Mouse (Mus musculus) forebrain, postnatal 0 days (tissue): ENCODE measurements at regions not wholly inside any gene's neighbourhood (a gene's known extent, or its start where the extent isn't known, plus 50 kb on each side); places are given as distances from the start of the nearest gene placed in this dataset.

Experiments
- ATAC-seq: fragments of 200-750 bp; cut with Nextera tagmentation; 2 replicates; pipeline ENCODE4 v1.8.0; 2017; ENCODE audit warnings: mild to moderate bottlenecking, moderate library complexity
- DNase-seq: peaks from one replicate; pipeline ENCODE4 v3.0.0-alpha.2; 2015
- H3K27ac ChIP-seq: fragments of 300-500 bp; sonication (generic); 2 replicates; pipeline ENCODE4 v1.5.1; 2014; ENCODE audit warnings: low read depth, mild to moderate bottlenecking, antibody characterized with exemption, low read length, moderate library complexity, mixed read lengths
- H3K27me3 ChIP-seq: fragments of 300-500 bp; sonication (generic); 2 replicates; pipeline ENCODE4 v1.6.1; 2014; ENCODE audit warnings: mild to moderate bottlenecking, low read length, mixed read lengths; ENCODE audit not compliant: insufficient read depth
- H3K36me3 ChIP-seq: fragments of 300-500 bp; sonication (generic); 2 replicates; pipeline ENCODE4 v1.6.1; 2014; ENCODE audit warnings: mild to moderate bottlenecking, moderate library complexity; ENCODE audit not compliant: insufficient read depth
- H3K4me1 ChIP-seq: fragments of 300-500 bp; sonication (generic); 2 replicates; pipeline ENCODE4 v1.6.1; 2014; ENCODE audit warnings: antibody characterized with exemption; ENCODE audit not compliant: insufficient read depth
- H3K4me2 ChIP-seq: fragments of 300-500 bp; sonication (generic); 2 replicates; pipeline ENCODE4 v1.6.1; 2014; ENCODE audit warnings: low read depth, mild to moderate bottlenecking, moderate library complexity
- H3K4me3 ChIP-seq: fragments of 300-500 bp; sonication (generic); 2 replicates; pipeline ENCODE4 v1.5.1; 2014; ENCODE audit warnings: low read depth, low read length, mixed read lengths
- H3K9ac ChIP-seq: fragments of 300-500 bp; sonication (generic); 2 replicates; pipeline ENCODE4 v1.6.1; 2014; ENCODE audit warnings: mild to moderate bottlenecking
- H3K9me3 ChIP-seq: fragments of 300-500 bp; sonication (generic); 2 replicates; pipeline ENCODE4 v1.6.1; 2016; ENCODE audit warnings: low read length
- CTCF ChIP-seq: sonication (generic); IDR thresholded peaks from 2 replicates; pipeline ENCODE4 v1.5.1; 2016; ENCODE audit warnings: antibody characterized with exemption, control low read depth, low read depth
- WGBS: fragments of 180-500 bp; shearing (Covaris S2); extraction: QIAGEN DNeasy Blood & Tissue Kit; methylation state at CpG from one replicate; pipeline ENCODE4 v1.1.7; 2014; 5-methylcytosine and 5-hydroxymethylcytosine counted together

GRCm38 (mm10) chr10:66843258-66843657 is 252.7 kb upstream of the Jmjd1c start:
- Histone ChIP-seq H3K4me2 (no peak overlapping the region), H3K9ac (no peak overlapping the region), H3K4me1 (no peaks in the 10 kb centered on the region), H3K27ac (no peak overlapping the region), H3K27me3 (no peaks in the 10 kb centered on the region), H3K36me3 (no peaks in the 10 kb centered on the region), H3K9me3 (no peaks in the 10 kb centered on the region), H3K4me3 (no peak overlapping the region)
- 74% methylated on average over 2 of the region's 2 CpGs for WGBS
- no peak for ATAC-seq
- no peak for TF ChIP-seq CTCF
- DNase-seq = no peak

DNA sequence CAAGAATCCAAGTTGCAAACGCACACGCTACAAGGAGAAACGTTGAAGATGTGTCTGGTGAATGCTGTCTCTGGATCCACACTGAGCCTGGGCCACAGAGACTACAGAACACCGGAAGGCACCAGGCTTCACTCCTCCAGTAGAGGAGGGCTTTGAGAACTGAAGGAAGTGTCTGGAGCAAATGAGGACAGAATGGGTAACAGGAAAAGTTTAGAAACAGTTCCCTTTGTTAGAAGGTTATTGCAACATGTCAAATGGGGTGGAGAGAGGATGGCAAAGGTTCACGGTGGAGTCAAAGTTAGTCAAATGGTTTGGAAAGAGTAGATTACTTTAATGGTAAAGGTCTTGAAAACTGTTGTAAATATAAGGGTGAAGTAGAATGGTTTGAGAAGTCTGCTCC is 247.1 kb upstream of the Jmjd1c start:
- Histone ChIP-seq H3K36me3 (no peaks in the 10 kb centered on the region), H3K9me3 (no peaks in the 10 kb centered on the region), H3K4me3 (no peak overlapping the region), H3K4me2 (no peak overlapping the region), H3K27me3 (no peaks in the 10 kb centered on the region), H3K27ac (no peak overlapping the region), H3K4me1 (no peaks in the 10 kb centered on the region), H3K9ac (no peak overlapping the region)
- WGBS = 93% methylated on average over 5 of the region's 5 CpGs
- DNase-seq = no peak
- no peak for TF ChIP-seq CTCF
- no peak for ATAC-seq

GRCm38 (mm10) chr10:66849681-66850080 is 246.2 kb upstream of the Jmjd1c start:
- Histone ChIP-seq H3K9me3 (no peaks in the 10 kb centered on the region), H3K4me2 (no peak overlapping the region), H3K36me3 (no peaks in the 10 kb centered on the region), H3K4me1 (no peaks in the 10 kb centered on the region), H3K9ac (no peak overlapping the region), H3K4me3 (no peak overlapping the region), H3K27me3 (no peaks in the 10 kb centered on the region), H3K27ac (no peak overlapping the region)
- TF ChIP-seq CTCF = no peak
- ATAC-seq = no peak
- DNase-seq = no peak
- 55% methylated on average over 6 of the region's 6 CpGs for WGBS

GRCm38 (mm10) chr10:66850972-66851478 is 244.9 kb upstream of the Jmjd1c start:
- 69% methylated on average over 4 of the region's 4 CpGs for WGBS

DNA sequence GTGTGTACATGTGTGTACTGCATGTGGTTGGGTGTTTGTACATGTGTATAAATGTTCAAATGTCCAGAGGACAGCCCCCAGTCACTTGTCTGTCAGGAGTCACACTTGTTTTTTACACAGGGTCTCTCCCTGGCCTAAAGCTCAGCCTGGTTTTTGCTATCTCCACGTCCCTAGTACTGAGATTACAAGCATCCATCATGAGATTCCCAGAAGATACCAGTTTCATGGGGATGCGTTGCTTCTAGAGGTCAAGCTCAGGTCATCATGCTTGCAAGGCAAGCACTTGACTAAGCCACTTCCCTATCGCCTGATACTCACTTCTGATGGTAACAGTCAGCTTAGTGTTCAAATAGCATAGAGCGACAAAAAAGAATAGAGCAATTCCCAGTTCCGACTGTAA is 244.1 kb upstream of the Jmjd1c start:
- H3K36me3 ChIP-seq = no peaks in the 10 kb centered on the region
- no peak overlapping the region for H3K4me2 ChIP-seq
- DNase-seq (no peak), ATAC-seq (no peak)
- no peak overlapping the region for H3K9ac ChIP-seq
- H3K4me1 ChIP-seq = no peaks in the 10 kb centered on the region
- TF ChIP-seq CTCF = no peak
- H3K9me3 ChIP-seq = no peaks in the 10 kb centered on the region
- H3K27me3 ChIP-seq = no peaks in the 10 kb centered on the region
- no peak overlapping the region for H3K4me3 ChIP-seq
- no peak overlapping the region for H3K27ac ChIP-seq
- 80% methylated on average over 5 of the region's 5 CpGs for WGBS

More at GRCm38 (mm10) chr10:66850972-66851478, 244.9 kb upstream of the Jmjd1c start:
- no peaks in the 10 kb centered on the region for H3K9me3 ChIP-seq
- H3K27ac ChIP-seq = no peak overlapping the region
- ATAC-seq = no peak
- no peaks in the 10 kb centered on the region for H3K36me3 ChIP-seq
- no peak overlapping the region for H3K4me3 ChIP-seq
- H3K4me2 ChIP-seq = no peak overlapping the region
- no peak for TF ChIP-seq CTCF
- no peaks in the 10 kb centered on the region for H3K27me3 ChIP-seq
- DNase-seq = no peak
- no peaks in the 10 kb centered on the region for H3K4me1 ChIP-seq
- no peak overlapping the region for H3K9ac ChIP-seq

DNA sequence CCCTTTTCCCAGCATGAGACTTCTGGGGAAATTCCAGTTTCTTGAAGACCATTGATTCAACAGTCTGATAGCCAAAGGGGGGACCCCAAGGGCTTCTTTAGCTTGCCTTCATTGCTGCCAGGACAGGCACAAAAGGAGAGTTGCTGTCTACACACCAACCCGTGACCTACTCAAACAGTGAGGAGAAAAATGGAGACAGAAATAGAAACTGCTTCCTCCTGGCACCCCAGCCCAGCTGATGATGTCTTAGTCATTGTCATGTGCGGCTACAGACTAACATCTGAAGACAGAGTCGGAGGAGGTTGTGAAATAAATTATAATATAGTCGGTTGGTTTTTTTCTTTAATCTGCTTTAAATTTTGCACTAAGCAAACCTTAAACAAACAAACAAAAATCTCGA is 243.2 kb upstream of the Jmjd1c start:
- 53% methylated on average over 5 of the region's 5 CpGs for WGBS
- Histone ChIP-seq H3K4me3 (no peak overlapping the region), H3K9ac (no peak overlapping the region), H3K27me3 (no peaks in the 10 kb centered on the region), H3K9me3 (no peaks in the 10 kb centered on the region), H3K4me2 (no peak overlapping the region), H3K36me3 (no peaks in the 10 kb centered on the region), H3K4me1 (no peaks in the 10 kb centered on the region), H3K27ac (no peak overlapping the region)
- no peak for TF ChIP-seq CTCF
- ATAC-seq = no peak
- no peak for DNase-seq

GRCm38 (mm10) chr10:66853258-66853657 is 242.7 kb upstream of the Jmjd1c start:
- peak; percentile 92 for DNase-seq
- WGBS = 7% methylated on average over 13 of the region's 13 CpGs
- no peaks in the 10 kb centered on the region for H3K9me3 ChIP-seq
- H3K9ac ChIP-seq = no peak overlapping the region
- H3K4me1 ChIP-seq = no peaks in the 10 kb centered on the region
- H3K36me3 ChIP-seq = no peaks in the 10 kb centered on the region
- H3K27me3 ChIP-seq = no peaks in the 10 kb centered on the region
- H3K27ac ChIP-seq = no peak overlapping the region
- peak; percentile 66 for ATAC-seq
- TF ChIP-seq CTCF = peak; percentile 92
- peak overlapping the region; percentile 21; the same call in 1 of the 2 replicates for H3K4me2 ChIP-seq
- H3K4me3 ChIP-seq = no peak overlapping the region
